Mouse (Mus musculus): Measurements from ENCODE around the gene Sh3bgrl. TPM values are rescaled to one million over a fixed set of nuclear protein-coding genes. Genes with fewer than 3 reads are reported as not detected.

The Sh3bgrl gene
- total and polyA plus RNA-seq, 3 experiments, result 25.0 to 148 (median 82.5) TPM

DNA sequence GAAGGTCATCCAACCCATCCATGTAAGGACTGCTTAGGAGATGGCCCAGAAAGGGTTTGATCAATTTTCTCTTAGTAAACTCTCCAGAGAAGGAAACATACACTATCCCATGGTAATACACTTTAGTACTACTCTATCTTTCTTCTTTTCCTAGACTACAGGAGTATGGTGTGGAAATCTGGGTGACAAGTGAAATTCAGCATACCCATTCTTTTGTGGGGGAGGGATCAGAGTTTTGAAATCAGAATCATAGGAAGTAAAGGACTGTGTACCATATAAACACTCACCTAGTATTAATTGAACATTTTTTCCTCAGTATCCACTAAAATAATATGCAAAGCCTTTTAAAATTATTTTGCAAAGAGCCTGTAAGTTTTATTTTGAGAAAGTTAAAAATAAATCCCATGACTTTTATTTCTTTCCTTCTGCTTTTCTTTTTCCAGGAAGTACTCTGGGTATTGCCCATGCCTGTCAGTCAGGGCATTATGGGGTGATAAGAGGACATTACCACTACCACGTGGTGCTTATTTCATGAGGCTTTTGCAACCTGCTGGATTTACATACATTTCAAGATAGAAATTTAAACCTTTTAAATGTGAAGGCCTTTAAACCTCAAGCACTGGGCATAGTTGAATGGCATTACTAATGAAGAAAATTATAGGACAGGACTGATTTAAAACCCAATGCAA is 13.1 kb downstream of the Sh3bgrl start:
- Histone ChIP-seq H3K4me3 (replicated peaks in 1 of 3; ENCODE audit: low read depth in 2 of 3, low read length in 2 of 3, poor library complexity in 1 of 3) (no peak overlapping the region), H3K36me3 (replicated peaks in 1 of 2; ENCODE audit: control insufficient read depth in 1 of 2, insufficient read depth in 1 of 2, low read length in 1 of 2) (no peaks in the 10 kb centered on the region), H3K27me3 (replicated peaks) (no peaks in the 10 kb centered on the region), H3K4me1 (ENCODE audit: control insufficient read depth in 1 of 2, insufficient read depth in 2 of 2) (peaks cover under 1 to 26% of the 10 kb centered on the region in 2 experiments; a peak in 2 of 4 replicates), H3K79me2 (replicated peaks; ENCODE audit: control insufficient read depth, extremely low read depth, insufficient read depth, poor library complexity, severe bottlenecking) (peaks cover 4% of the 10 kb centered on the region; the same call in 1 of the 2 replicates), H3K4me2 (ENCODE audit: insufficient read depth, low read depth, poor library complexity, severe bottlenecking) (no peak overlapping the region; the same call in 1 of the 2 replicates), H3K9me3 (replicated peaks; ENCODE audit: low read length) (no peaks in the 10 kb centered on the region), H3K9ac (ENCODE audit: insufficient read depth, low read depth) (no peak overlapping the region), H3K27ac (ENCODE audit: insufficient read depth, low read depth) (no peak overlapping the region)
- dilution Hi-C loops (cut with MboI; ENCODE audit: extremely low pct_ligation_motif_present, extremely low pct_unique_long_range_greater_than_20kb, low sequenced_read_pairs) (no loop called here), in situ Hi-C loops (cut with MboI; ENCODE audit: low pct_ligation_motif_present, low pct_unique_long_range_greater_than_20kb, low sequenced_read_pairs) (no loop called here)
- DNase-seq (ENCODE audit: extremely low read depth), result no peak
- TF ChIP-seq RCOR1 (conservative IDR thresholded peaks at IDR 0.05; ENCODE audit: low read depth, low read length) (no peak), ETS1 (conservative IDR thresholded peaks at IDR 0.05; ENCODE audit: low read depth, low read length) (no peak), ZKSCAN1 (IDR thresholded peaks at IDR 0.05; ENCODE audit: borderline replicate concordance, low read depth, low read length) (no peak), GABPA (IDR thresholded peaks at IDR 0.05; ENCODE audit: insufficient replicate concordance, low read depth, low read length) (no peak), USF1 (IDR thresholded peaks at IDR 0.05; ENCODE audit: low read depth, low read length) (no peak), ELF1 (IDR thresholded peaks at IDR 0.05; ENCODE audit: low read depth, low read length) (0 out of 2 replicates have a peak, but pooled peaks have one; percentile 31), MXI1 (IDR thresholded peaks at IDR 0.05; ENCODE audit: low read depth, low read length) (no peak), TBP (conservative IDR thresholded peaks at IDR 0.05; ENCODE audit: low read depth, low read length) (no peak), CHD1 (IDR thresholded peaks at IDR 0.05; ENCODE audit: low read depth, low read length) (no peak), MAX (IDR thresholded peaks at IDR 0.05; ENCODE audit: low read length) (peak; percentile 64; the same call in 1 of the 2 replicates), MYC (IDR thresholded peaks at IDR 0.05; ENCODE audit: low read depth, low read length) (0 out of 2 replicates have a peak, but pooled peaks have one; percentile 48), JUN (IDR thresholded peaks at IDR 0.05; ENCODE audit: insufficient read depth, low read depth, low read length) (no peak), CHD2 (IDR thresholded peaks at IDR 0.05; ENCODE audit: low read length) (no peak), POLR2AphosphoS2 (IDR thresholded peaks at IDR 0.05; ENCODE audit: low read depth, low read length) (no peak), SIN3A (IDR thresholded peaks at IDR 0.05; ENCODE audit: low read length) (no peak), MAFK (IDR thresholded peaks at IDR 0.05; ENCODE audit: insufficient replicate concordance, low read length) (no peak), KAT2A (IDR thresholded peaks at IDR 0.05; ENCODE audit: insufficient replicate concordance, low read length) (no peak)

DNA sequence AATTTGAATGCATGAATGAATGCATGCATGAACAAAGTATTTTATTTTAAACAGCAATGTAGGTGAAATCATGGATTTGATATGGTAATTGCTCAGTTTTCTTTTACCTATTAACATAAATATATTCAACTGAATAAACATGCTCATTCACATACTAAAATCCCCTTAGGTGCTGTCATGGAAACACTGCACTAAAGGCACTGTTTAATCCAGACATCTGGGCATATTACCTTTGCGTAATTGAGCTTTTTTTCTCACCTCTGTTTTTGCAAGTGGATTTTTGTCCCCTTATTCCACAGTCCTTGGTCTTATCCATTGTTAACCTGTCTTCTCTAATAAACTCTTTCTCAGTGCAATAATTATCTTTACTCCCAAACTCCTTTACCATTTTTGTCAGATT is 17.7 kb downstream of the Sh3bgrl start:
- H3K27me3 ChIP-seq (replicated peaks), result no peaks in the 10 kb centered on the region
- dilution Hi-C loops (cut with MboI; ENCODE audit: extremely low pct_ligation_motif_present, extremely low pct_unique_long_range_greater_than_20kb, low sequenced_read_pairs), result no loop called here
- peaks cover 15% of the 10 kb centered on the region; the same call in 1 of the 2 replicates for H3K79me2 ChIP-seq (replicated peaks; ENCODE audit: control insufficient read depth, extremely low read depth, insufficient read depth, poor library complexity, severe bottlenecking)
- in situ Hi-C loops (cut with MboI; ENCODE audit: low pct_ligation_motif_present, low pct_unique_long_range_greater_than_20kb, low sequenced_read_pairs), result no loop called here
- H3K9me3 ChIP-seq (replicated peaks; ENCODE audit: low read length), result no peaks in the 10 kb centered on the region
- H3K36me3 ChIP-seq (replicated peaks in 1 of 2; ENCODE audit: control insufficient read depth in 1 of 2, insufficient read depth in 1 of 2, low read length in 1 of 2), result no peaks in the 10 kb centered on the region
- H3K9ac ChIP-seq (ENCODE audit: insufficient read depth, low read depth), result no peak overlapping the region
- peaks cover 2 to 32% of the 10 kb centered on the region in 2 experiments; a peak in 2 of 4 replicates for H3K4me1 ChIP-seq (ENCODE audit: control insufficient read depth in 1 of 2, insufficient read depth in 2 of 2)
- no peak for DNase-seq (ENCODE audit: extremely low read depth)
- no peak overlapping the region for H3K27ac ChIP-seq (ENCODE audit: insufficient read depth, low read depth)
- TF ChIP-seq ZMIZ1 (IDR thresholded peaks at IDR 0.05; ENCODE audit: low read depth, low read length) (no peak), HCFC1 (IDR thresholded peaks at IDR 0.05; ENCODE audit: low read depth, low read length) (no peak), NRF1 (IDR thresholded peaks at IDR 0.05; ENCODE audit: low read depth, low read length) (no peak)
- no peak overlapping the region for H3K4me3 ChIP-seq (replicated peaks in 1 of 3; ENCODE audit: low read depth in 2 of 3, low read length in 2 of 3, poor library complexity in 1 of 3)
- H3K4me2 ChIP-seq (ENCODE audit: insufficient read depth, low read depth, poor library complexity, severe bottlenecking), result no peak overlapping the region

All from CH12.LX (cell line).